Mouse (Mus musculus) forebrain, embryonic 16.5 days (tissue): ENCODE data around the gene Bckdha. TPM values are rescaled to one million over a fixed set of nuclear protein-coding genes. Genes with fewer than 3 reads are reported as not detected.

Experiments
- ATAC-seq: fragments of 200-750 bp; cut with Nextera tagmentation; 2 replicates; pipeline ENCODE4 v1.8.0; 2017; ENCODE audit warnings: mild to moderate bottlenecking, moderate library complexity
- H3K27ac ChIP-seq: fragments of 300-500 bp; sonication (generic); 2 replicates; pipeline ENCODE4 v1.5.1; 2014; ENCODE audit warnings: low read length, control low read depth
- H3K27me3 ChIP-seq: fragments of 300-500 bp; sonication (generic); replicated peaks from 2 replicates; pipeline ENCODE4 v1.6.1; 2014; ENCODE audit warnings: low read length; ENCODE audit not compliant: control insufficient read depth, insufficient read depth
- H3K36me3 ChIP-seq: fragments of 300-500 bp; sonication (generic); 2 replicates; pipeline ENCODE4 v1.6.1; 2014; ENCODE audit not compliant: control insufficient read depth, insufficient read depth
- H3K4me1 ChIP-seq: fragments of 300-500 bp; sonication (generic); replicated peaks from 2 replicates; pipeline ENCODE4 v1.6.1; 2014; ENCODE audit warnings: low read length; ENCODE audit not compliant: control insufficient read depth, insufficient read depth
- H3K4me2 ChIP-seq: fragments of 300-500 bp; sonication (generic); 2 replicates; pipeline ENCODE4 v1.6.1; 2014; ENCODE audit warnings: mild to moderate bottlenecking, low read length, control low read depth
- H3K4me3 ChIP-seq: fragments of 300-500 bp; sonication (generic); replicated peaks from 2 replicates; pipeline ENCODE4 v1.5.1; 2014; ENCODE audit warnings: mild to moderate bottlenecking, low read length, control low read depth
- H3K9ac ChIP-seq: fragments of 300-500 bp; sonication (generic); replicated peaks from 2 replicates; pipeline ENCODE4 v1.6.1; 2014; ENCODE audit warnings: low read depth, low read length, control low read depth
- H3K9me3 ChIP-seq: fragments of 300-500 bp; sonication (generic); 2 replicates; pipeline ENCODE4 v1.6.1; 2016; ENCODE audit warnings: low read length; ENCODE audit not compliant: control insufficient read depth
- WGBS: fragments of 180-500 bp; shearing (Covaris S2); extraction: QIAGEN DNeasy Blood & Tissue Kit; methylation state at CpG from one replicate; pipeline ENCODE4 v1.1.7; 2014; 5-methylcytosine and 5-hydroxymethylcytosine counted together
- polyA plus RNA-seq: library from polyadenylated mRNA; unstranded; fragments of >200 nt; fragmentation: Nextera tagmentation; extraction: Ambion mirVana; gene quantifications from 2 replicates; pipeline ENCODE4 v1.2.1, GENCODE M21; 2015

Bckdha gene
- polyA plus RNA-seq, 1 experiment from 2014 or later, result 57.7 TPM

DNA sequence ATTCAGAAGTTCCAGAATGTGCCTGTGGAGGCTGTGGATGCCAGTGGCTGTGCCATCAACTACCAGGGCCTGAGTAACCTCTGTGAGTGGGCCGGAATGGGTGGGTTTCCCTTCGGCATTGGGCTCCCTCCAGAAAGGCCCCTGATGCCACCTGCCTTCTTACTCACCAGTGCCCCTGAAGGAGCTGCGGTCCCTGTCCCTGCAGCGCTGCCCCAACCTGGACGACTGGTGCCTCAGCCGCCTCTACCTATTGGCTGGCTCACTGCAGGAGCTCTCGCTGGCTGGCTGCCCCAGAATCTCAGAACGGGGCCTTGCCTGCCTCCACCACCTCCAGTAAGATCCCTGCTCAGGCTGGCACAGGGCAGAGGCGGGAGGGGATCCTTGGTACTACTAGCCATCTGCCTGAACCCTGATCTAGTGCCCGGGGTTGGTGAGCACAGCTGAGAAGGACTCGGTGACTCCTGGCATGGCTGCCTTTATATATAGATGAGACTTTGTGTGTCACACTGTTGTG lies 34.9 kb downstream of the Bckdha start:
- Histone ChIP-seq H3K4me2 (no peak overlapping the region), H3K9me3 (no peaks in the 10 kb centered on the region), H3K4me3 (no peak overlapping the region), H3K27me3 (peaks cover 9% of the 10 kb centered on the region), H3K9ac (no peak overlapping the region), H3K36me3 (peaks cover 4% of the 10 kb centered on the region; the same call in 1 of the 2 replicates), H3K27ac (no peak overlapping the region), H3K4me1 (peaks cover 10% of the 10 kb centered on the region)
- 84% methylated on average over 11 of the region's 11 CpGs for WGBS
- ATAC-seq, result no peak

DNA sequence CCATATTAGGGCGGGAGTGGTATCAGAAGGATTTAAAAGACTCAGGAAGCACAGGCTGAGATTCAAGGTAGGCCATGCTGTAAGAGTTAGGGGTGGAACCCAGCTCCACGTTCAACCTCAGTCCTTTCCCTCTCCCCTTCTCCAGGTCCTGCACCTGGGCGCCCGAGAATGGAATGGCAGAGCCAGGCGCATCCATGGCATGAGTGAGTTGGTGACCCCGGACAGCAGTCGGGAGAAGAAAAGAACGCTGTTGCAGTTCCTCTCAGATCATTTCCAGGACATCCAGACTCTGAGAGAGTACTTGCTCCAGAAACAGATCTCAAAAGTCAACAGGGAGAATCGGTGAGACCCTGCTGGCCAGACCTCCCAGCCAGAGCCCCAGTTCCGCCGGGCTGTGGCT lies 38.0 kb downstream of the Bckdha start:
- no peak overlapping the region for H3K27ac ChIP-seq
- peaks cover 3% of the 10 kb centered on the region for H3K4me1 ChIP-seq
- no peaks in the 10 kb centered on the region for H3K9me3 ChIP-seq
- no peak for ATAC-seq
- no peak overlapping the region for H3K9ac ChIP-seq
- 92% methylated on average over 10 of the region's 11 CpGs for WGBS
- no peak overlapping the region for H3K4me2 ChIP-seq
- peaks cover 4% of the 10 kb centered on the region; the same call in 1 of the 2 replicates for H3K36me3 ChIP-seq
- 0 out of 2 replicates have a peak, but pooled peaks cover 3% of the 10 kb centered on the region for H3K27me3 ChIP-seq
- H3K4me3 ChIP-seq, result no peak overlapping the region

DNA sequence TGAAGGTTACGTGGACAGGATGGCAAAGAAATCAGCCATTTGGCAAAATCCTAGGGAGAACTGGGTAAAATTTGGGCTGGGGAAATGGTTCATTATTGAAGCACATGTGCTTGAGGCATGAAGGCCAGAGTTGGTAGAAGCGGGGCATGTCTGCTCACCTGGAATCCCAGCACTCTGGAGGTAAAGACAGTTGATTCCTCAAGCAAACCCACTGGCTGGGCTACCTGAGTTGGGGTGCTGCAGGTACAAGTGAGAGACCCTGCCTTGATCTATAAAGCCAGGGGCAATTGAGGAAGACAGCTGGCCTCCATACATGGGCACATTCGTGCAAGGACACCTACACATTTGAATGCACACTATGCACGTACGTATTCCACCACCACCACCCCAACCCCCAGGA lies 38.7 kb downstream of the Bckdha start:
- Histone ChIP-seq H3K4me2 (peak overlapping the region; percentile 73), H3K36me3 (peaks cover 4% of the 10 kb centered on the region; the same call in 1 of the 2 replicates), H3K4me1 (peaks cover 3% of the 10 kb centered on the region), H3K27me3 (0 out of 2 replicates have a peak, but pooled peaks cover 3% of the 10 kb centered on the region), H3K9me3 (no peaks in the 10 kb centered on the region), H3K27ac (no peak overlapping the region), H3K4me3 (no peak overlapping the region), H3K9ac (no peak overlapping the region)
- ATAC-seq, result no peak
- 90% methylated on average over 5 of the region's 5 CpGs for WGBS

DNA sequence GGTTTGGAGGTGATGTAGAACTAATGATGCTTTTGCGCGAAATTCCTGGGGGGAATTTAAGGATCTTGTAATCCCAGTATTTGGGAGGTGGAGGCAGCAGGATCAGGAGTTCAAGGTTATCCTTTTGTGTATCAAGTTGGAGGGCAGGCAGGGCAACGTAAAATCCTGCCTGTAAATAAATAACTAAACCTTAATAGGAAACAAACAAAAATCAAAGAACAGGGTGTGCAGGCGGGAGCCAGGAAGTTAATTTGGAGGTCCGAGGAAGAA lies 39.1 kb downstream of the Bckdha start:
- 15% methylated on average over 5 of the region's 5 CpGs for WGBS
- peaks cover 4% of the 10 kb centered on the region; the same call in 1 of the 2 replicates for H3K36me3 ChIP-seq
- no peak for ATAC-seq
- peak overlapping the region; percentile 68 for H3K4me3 ChIP-seq
- 0 out of 2 replicates have a peak, but pooled peaks cover 3% of the 10 kb centered on the region for H3K27me3 ChIP-seq
- H3K4me1 ChIP-seq, result peaks cover 3% of the 10 kb centered on the region
- H3K27ac ChIP-seq, result no peak overlapping the region
- H3K9me3 ChIP-seq, result no peaks in the 10 kb centered on the region
- H3K4me2 ChIP-seq, result peak overlapping the region; percentile 73
- H3K9ac ChIP-seq, result peak overlapping the region; percentile 51

DNA sequence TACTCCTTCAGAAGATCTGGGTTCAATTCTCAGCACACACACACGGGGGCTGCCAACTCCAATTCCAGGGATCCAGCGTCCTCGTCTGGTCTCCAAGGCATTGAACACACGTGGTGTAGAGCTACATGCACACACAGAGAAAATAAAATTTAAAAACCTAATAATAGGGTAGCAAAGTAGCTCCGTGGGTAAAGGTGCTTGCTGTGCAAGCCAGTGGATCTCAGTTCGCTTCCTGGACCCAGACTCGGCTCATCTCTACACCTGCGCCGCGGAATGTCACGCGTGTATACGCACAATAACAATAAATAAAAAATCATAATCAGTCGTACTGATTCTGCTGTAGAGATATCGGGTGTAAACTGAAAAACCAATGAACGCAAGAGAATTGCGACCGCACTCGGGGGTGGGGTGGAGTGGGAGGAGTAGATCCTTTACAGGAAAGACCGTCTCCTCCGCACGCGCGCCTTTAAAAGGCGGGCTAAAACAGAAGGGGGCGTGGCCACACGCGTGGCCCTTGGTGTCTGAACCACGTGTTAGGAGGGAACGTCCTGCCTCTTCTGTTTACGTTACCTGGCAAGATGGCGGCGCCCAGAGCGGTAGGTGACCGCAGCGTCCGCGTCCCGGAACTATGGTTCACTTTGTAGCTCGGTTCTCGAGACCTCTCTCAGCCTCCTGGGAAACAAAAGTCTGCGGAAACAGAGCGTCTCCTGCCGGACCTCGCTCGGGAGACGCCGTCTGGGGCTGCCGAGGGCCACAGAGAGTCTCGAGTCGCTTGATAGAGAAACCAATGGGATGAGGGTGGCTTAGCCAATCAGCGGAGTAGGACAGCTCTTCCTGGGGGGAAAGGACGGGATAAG lies 39.7 kb downstream of the Bckdha start, which contains the start of gene Dmac2:
Gene Dmac2, plus strand, starts transcription at position 550 of the 857 bp plus-strand sequence.
- peak; percentile 97 for ATAC-seq
- H3K27ac ChIP-seq, result no peak within 1 kb of the TSS
- no peaks in the 10 kb centered on the region for H3K9me3 ChIP-seq
- peak within 1 kb of the TSS; percentile 51 for H3K9ac ChIP-seq
- H3K4me3 ChIP-seq, result peak within 1 kb of the TSS; percentile 68
- WGBS, result under 1% methylated on average over 53 of the region's 53 CpGs
- H3K36me3 ChIP-seq, result peaks cover 4% of the 10 kb centered on the region; the same call in 1 of the 2 replicates
- 0 out of 2 replicates have a peak, but pooled peaks cover 3% of the 10 kb centered on the region for H3K27me3 ChIP-seq
- H3K4me1 ChIP-seq, result peaks cover 3% of the 10 kb centered on the region
- peak within 1 kb of the TSS; percentile 73 for H3K4me2 ChIP-seq

DNA sequence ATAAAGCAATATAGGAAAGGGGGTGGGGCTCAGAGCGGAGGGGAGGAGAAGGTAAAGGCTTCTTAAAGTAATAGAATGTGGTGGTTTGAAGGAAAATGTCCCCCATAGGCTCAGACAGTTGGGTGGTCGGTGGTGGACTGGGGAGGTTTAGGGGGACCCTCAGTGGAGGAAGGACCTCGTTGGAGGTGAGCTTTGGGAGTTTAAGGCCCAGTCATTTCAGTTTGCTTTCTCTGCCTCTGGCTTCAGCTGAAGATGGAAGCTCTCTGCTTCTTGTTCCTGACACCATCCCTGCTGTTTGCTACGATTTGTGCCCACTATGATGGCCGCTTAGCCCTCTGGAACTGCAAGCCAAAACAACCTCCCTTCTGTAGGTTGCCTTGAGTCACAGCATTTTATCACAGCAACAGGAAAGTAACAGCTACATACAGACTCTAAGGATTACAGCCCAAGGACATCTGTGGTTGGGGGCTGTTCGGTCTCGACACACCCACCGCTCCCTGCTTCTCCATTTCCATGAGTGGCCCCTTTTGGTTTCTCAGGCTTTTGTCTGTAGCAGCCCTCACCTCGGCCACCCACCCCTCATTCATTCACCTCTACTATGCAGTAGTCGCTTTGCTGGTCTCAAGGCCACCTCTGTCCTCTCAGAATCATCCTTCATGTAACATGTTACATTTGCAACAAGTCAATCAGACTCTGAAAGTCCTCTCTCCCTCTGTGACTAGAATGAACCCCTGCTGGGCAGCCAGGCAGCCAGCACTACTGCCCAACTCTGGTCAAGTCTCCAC lies 41.2 kb downstream of the Bckdha start:
- Histone ChIP-seq H3K27me3 (0 out of 2 replicates have a peak, but pooled peaks cover 3% of the 10 kb centered on the region), H3K4me3 (no peak overlapping the region), H3K9ac (no peak overlapping the region), H3K36me3 (peaks cover 4% of the 10 kb centered on the region; the same call in 1 of the 2 replicates), H3K4me2 (no peak overlapping the region), H3K9me3 (no peaks in the 10 kb centered on the region), H3K4me1 (peaks cover 3% of the 10 kb centered on the region), H3K27ac (no peak overlapping the region)
- WGBS, result 82% methylated on average over 10 of the region's 10 CpGs
- ATAC-seq, result no peak

DNA sequence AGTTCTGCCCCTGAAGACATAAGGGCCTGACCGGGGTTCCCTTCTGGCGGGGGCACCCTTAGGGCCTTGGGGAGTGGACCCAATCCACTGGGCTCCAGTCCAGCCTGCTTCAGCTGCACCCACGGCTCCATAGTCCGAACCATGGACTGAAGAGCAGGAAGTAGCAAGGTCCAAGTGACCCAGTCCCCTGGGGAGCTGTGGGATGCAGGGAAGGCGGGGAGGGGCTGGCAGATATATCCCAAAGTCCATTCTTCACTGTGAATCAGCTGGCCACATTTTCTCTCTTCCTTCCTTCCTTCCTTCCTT lies 43.1 kb downstream of the Bckdha start, which contains the start of gene Erich4:
Gene Erich4, minus strand, starts transcription at position 187 of the 306 bp plus-strand sequence.
- Histone ChIP-seq H3K9me3 (no peaks in the 10 kb centered on the region), H3K9ac (no peak within 1 kb of the TSS), H3K4me2 (no peak within 1 kb of the TSS), H3K4me3 (no peak within 1 kb of the TSS), H3K36me3 (no peaks in the 10 kb centered on the region), H3K27ac (no peak within 1 kb of the TSS), H3K27me3 (0 out of 2 replicates have a peak, but pooled peaks cover 3% of the 10 kb centered on the region), H3K4me1 (peaks cover 3% of the 10 kb centered on the region)
- no peak for ATAC-seq
- 70% methylated on average over 5 of the region's 5 CpGs for WGBS

DNA sequence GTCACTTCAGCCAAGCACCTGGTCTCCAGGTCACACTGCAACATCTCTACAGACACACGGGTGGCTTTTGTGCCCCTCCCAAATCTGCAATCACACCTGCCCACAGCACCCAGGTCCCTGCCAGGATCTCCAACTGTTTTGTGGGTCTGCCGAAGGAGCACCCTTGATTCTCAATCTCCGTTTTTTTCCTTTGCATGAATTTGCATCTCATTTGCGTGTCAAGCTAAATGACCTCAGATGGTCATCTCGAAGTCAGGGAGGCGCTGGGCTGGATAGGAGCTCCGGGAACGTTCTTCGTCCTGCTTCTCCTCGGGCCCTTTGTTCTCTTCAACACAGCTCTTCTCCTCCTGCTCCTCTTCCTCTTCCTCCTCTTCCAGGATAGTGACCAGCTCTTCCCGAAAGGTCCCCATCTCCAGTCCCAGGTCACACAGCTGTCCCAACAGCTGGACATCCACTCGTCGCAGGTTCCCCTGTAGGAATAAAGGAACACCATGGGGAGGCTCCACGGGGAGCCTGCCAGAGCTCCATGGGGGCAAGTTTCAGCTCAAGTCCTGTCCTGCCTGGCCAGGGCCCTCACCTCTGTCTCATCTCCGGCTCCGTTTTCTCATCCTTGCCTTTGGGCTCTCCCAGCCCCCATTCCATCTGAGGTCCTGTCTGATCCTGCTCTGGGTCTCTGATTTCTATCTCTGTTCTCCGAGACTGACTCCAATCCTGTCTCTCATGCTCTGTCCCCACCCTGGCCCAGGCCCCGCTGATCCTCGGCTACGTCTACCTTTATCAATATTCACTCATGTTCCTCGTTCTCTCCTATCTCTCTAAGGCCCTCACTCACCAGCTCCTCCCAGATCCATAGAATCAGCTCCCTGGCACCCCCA lies 43.7 kb downstream of the Bckdha start:
- Histone ChIP-seq H3K27me3 (0 out of 2 replicates have a peak, but pooled peaks cover 3% of the 10 kb centered on the region), H3K36me3 (no peaks in the 10 kb centered on the region), H3K27ac (no peak overlapping the region), H3K9ac (no peak overlapping the region), H3K4me3 (no peak overlapping the region), H3K4me2 (no peak overlapping the region), H3K9me3 (no peaks in the 10 kb centered on the region), H3K4me1 (peaks cover 3% of the 10 kb centered on the region)
- WGBS, result 68% methylated on average over 21 of the region's 21 CpGs
- ATAC-seq, result no peak
